22 mouse cellular contexts compared by ENCODE assay signal in genomic region chr11:52939336-52940070, GRCm38 (mm10).
DNase-seq lines count a peak whose midpoint lies in the region; ATAC-seq and TF ChIP-seq lines count a peak whose summit lies in the region.
"Had no signal": no experiment of that assay in that cellular context is flagged by ENCODE, and none has a peak within 500 bp of the region (broad histone marks: within the 10 kb centered on the region; RNA-seq: fewer than 3 reads in every experiment).

No protein-coding gene starts in this region.

- WGBS in heart, postnatal 0 days: 49% methylated on average over 12 of the region's 12 CpGs
- 73% methylated on average over 12 of the region's 12 CpGs for WGBS in midbrain, postnatal 0 days
- WGBS in midbrain, embryonic 13.5 days: 83% methylated on average over 12 of the region's 12 CpGs

- H3K27ac ChIP-seq in heart, postnatal 0 days (ENCODE audit: low read depth): no peak overlapping the region
- H3K27ac ChIP-seq in midbrain, postnatal 0 days (ENCODE audit: low read depth, low read length): no peak overlapping the region
- H3K27ac ChIP-seq in midbrain, embryonic 13.5 days: no peak overlapping the region
- H3K27ac ChIP-seq: hindbrain, embryonic 15.5 days; intestine, embryonic 15.5 days; limb, embryonic 15.5 days; liver, embryonic 14.5 days; midbrain, embryonic 15.5 days; stomach, embryonic 15.5 days had no signal

- no peaks in the 10 kb centered on the region for H3K9me3 ChIP-seq in heart, postnatal 0 days (replicated peaks; ENCODE audit: control insufficient read depth, low read length)
- no peaks in the 10 kb centered on the region for H3K9me3 ChIP-seq in midbrain, postnatal 0 days (ENCODE audit: low read length)
- H3K9me3 ChIP-seq in midbrain, embryonic 13.5 days: no peaks in the 10 kb centered on the region
- H3K9me3 ChIP-seq: hindbrain, embryonic 15.5 days; intestine, embryonic 15.5 days; limb, embryonic 15.5 days; midbrain, embryonic 15.5 days; stomach, embryonic 15.5 days had no signal

- ATAC-seq in heart, postnatal 0 days (ENCODE audit: insufficient read depth, low read depth): no peak
- ATAC-seq in midbrain, postnatal 0 days (ENCODE audit: low FRiP score): no peak
- no peak for ATAC-seq in midbrain, embryonic 13.5 days
- ATAC-seq: intestine, embryonic 15.5 days; midbrain, embryonic 15.5 days had no signal

- H3K4me2 ChIP-seq in heart, postnatal 0 days (ENCODE audit: low read depth, low read length): no peak overlapping the region
- H3K4me2 ChIP-seq in midbrain, postnatal 0 days (ENCODE audit: low read depth, low read length, poor library complexity, severe bottlenecking): no peak overlapping the region
- no peak overlapping the region for H3K4me2 ChIP-seq in midbrain, embryonic 13.5 days (replicated peaks)
- H3K4me2 ChIP-seq: heart, embryonic 11.5 days; hindbrain, embryonic 15.5 days; intestine, embryonic 15.5 days; limb, embryonic 15.5 days; lung, embryonic 14.5 days; midbrain, embryonic 15.5 days; stomach, embryonic 15.5 days had no signal

- no peaks in the 10 kb centered on the region for H3K27me3 ChIP-seq in heart, postnatal 0 days (ENCODE audit: control insufficient read depth, insufficient read depth, low read length)
- no peaks in the 10 kb centered on the region for H3K27me3 ChIP-seq in midbrain, postnatal 0 days (ENCODE audit: insufficient read depth, low read length)
- no peaks in the 10 kb centered on the region for H3K27me3 ChIP-seq in midbrain, embryonic 13.5 days
- H3K27me3 ChIP-seq: hindbrain, embryonic 15.5 days; intestine, embryonic 15.5 days; limb, embryonic 15.5 days; midbrain, embryonic 15.5 days; stomach, embryonic 15.5 days had no signal

- no peak overlapping the region for H3K4me3 ChIP-seq in heart, postnatal 0 days (ENCODE audit: low read depth, low read length)
- no peak overlapping the region for H3K4me3 ChIP-seq in midbrain, postnatal 0 days (ENCODE audit: low read depth, low read length)
- no peak overlapping the region for H3K4me3 ChIP-seq in midbrain, embryonic 13.5 days (replicated peaks)
- H3K4me3 ChIP-seq: hindbrain, embryonic 15.5 days; intestine, embryonic 15.5 days; limb, embryonic 15.5 days; midbrain, embryonic 15.5 days; stomach, embryonic 15.5 days had no signal

- TF ChIP-seq CTCF in heart, postnatal 0 days (IDR thresholded peaks at IDR 0.05; ENCODE audit: low read depth): no peak
- no peak for TF ChIP-seq CTCF in midbrain, postnatal 0 days (IDR thresholded peaks at IDR 0.05)

- H3K36me3 ChIP-seq in heart, postnatal 0 days (replicated peaks; ENCODE audit: control insufficient read depth, insufficient read depth, low read length): no peaks in the 10 kb centered on the region
- no peaks in the 10 kb centered on the region for H3K36me3 ChIP-seq in midbrain, postnatal 0 days (ENCODE audit: insufficient read depth, low read length)
- no peaks in the 10 kb centered on the region for H3K36me3 ChIP-seq in midbrain, embryonic 13.5 days
- H3K36me3 ChIP-seq: hindbrain, embryonic 15.5 days; intestine, embryonic 15.5 days; limb, embryonic 15.5 days; midbrain, embryonic 15.5 days; stomach, embryonic 15.5 days had no signal

- TF ChIP-seq EP300 in heart, postnatal 0 days (IDR thresholded peaks at IDR 0.05; ENCODE audit: low read depth): no peak

- peak; percentile 57 to 66 for DNase-seq in cerebellum, postnatal 10 days
- no peak for DNase-seq in cerebellum, postnatal 36 days
- DNase-seq in heart, postnatal 0 days (ENCODE audit: low spot score): peak; percentile 20
- no peak for DNase-seq in heart, adult 18-20 months
- peak; percentile 37 for DNase-seq in midbrain, postnatal 0 days (ENCODE audit: low spot score)
- no peak for DNase-seq in testis, postnatal 10 days (ENCODE audit: low spot score)
- no peak for DNase-seq in gastrocnemius, postnatal 10 days
- DNase-seq: cerebellum, adult 18-20 months; heart, postnatal 14 days; kidney, adult 9 months; kidney, postnatal 25 days; lung, embryonic 14.5 days; thymus, adult 18-20 months; thymus, postnatal 36 days had no signal

- H3K9ac ChIP-seq in heart, postnatal 0 days (replicated peaks; ENCODE audit: low read depth, low read length): no peak overlapping the region
- H3K9ac ChIP-seq in midbrain, postnatal 0 days (replicated peaks; ENCODE audit: low read length, poor library complexity, severe bottlenecking): no peak overlapping the region
- H3K9ac ChIP-seq in midbrain, embryonic 13.5 days (replicated peaks): no peak overlapping the region
- H3K9ac ChIP-seq: hindbrain, embryonic 15.5 days; intestine, embryonic 15.5 days; limb, embryonic 15.5 days; liver, embryonic 14.5 days; lung, embryonic 14.5 days; midbrain, embryonic 15.5 days; stomach, embryonic 15.5 days had no signal

- H3K4me1 ChIP-seq in heart, postnatal 0 days (ENCODE audit: control insufficient read depth, insufficient read depth): no peaks in the 10 kb centered on the region
- no peaks in the 10 kb centered on the region for H3K4me1 ChIP-seq in midbrain, postnatal 0 days (ENCODE audit: insufficient read depth, low read length)
- H3K4me1 ChIP-seq in midbrain, embryonic 13.5 days (replicated peaks): peaks cover 19% of the 10 kb centered on the region
- H3K4me1 ChIP-seq: hindbrain, embryonic 15.5 days; intestine, embryonic 15.5 days; limb, embryonic 15.5 days; midbrain, embryonic 15.5 days; stomach, embryonic 15.5 days had no signal

Comparison
In these comparisons a context has a peak if more than half of its experiments do, and no peak if none do; other contexts are left out.
1. DNase-seq: peak in cerebellum, postnatal 10 days (2 of 2), heart, postnatal 0 days (single experiment) and midbrain, postnatal 0 days (single experiment); none in cerebellum, postnatal 36 days (0 of 2), heart, adult 18-20 months (0 of 2), testis, postnatal 10 days (single experiment) and gastrocnemius, postnatal 10 days (single experiment).